Mouse (Mus musculus) ES-CJ7 (cell line): Measurements from ENCODE around the gene Des.

Experiments used
- DNase-seq: peaks from one replicate; pipeline ENCODE4 v3.0.0; 2011; ENCODE audit warnings: low read depth, low spot score

Gene Des

DNA sequence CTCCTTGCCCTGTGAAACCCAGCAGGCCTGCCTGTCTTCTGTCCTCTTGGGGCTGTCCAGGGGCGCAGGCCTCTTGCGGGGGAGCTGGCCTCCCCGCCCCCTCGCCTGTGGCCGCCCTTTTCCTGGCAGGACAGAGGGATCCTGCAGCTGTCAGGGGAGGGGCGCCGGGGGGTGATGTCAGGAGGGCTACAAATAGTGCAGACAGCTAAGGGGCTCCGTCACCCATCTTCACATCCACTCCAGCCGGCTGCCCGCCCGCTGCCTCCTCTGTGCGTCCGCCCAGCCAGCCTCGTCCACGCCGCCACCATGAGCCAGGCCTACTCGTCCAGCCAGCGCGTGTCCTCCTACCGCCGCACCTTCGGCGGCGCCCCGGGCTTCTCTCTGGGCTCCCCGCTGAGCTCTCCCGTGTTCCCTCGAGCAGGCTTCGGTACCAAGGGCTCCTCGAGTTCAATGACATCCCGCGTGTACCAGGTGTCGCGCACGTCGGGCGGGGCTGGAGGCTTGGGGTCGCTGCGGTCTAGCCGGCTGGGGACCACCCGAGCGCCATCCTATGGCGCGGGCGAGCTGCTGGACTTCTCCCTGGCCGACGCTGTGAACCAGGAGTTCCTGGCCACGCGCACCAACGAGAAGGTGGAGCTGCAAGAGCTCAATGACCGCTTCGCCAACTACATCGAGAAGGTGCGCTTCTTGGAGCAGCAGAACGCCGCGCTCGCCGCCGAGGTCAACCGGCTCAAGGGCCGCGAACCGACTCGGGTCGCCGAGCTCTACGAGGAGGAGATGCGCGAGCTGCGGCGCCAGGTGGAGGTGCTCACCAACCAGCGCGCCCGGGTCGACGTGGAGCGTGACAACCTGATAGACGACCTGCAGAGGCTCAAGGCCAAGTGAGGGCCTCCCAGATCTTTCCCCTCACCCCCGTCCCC, at the start of gene Des:
Gene Des (plus strand): TSS at position 218 of the 920 bp plus-strand sequence.
- DNase-seq = peak; percentile 41

DNA sequence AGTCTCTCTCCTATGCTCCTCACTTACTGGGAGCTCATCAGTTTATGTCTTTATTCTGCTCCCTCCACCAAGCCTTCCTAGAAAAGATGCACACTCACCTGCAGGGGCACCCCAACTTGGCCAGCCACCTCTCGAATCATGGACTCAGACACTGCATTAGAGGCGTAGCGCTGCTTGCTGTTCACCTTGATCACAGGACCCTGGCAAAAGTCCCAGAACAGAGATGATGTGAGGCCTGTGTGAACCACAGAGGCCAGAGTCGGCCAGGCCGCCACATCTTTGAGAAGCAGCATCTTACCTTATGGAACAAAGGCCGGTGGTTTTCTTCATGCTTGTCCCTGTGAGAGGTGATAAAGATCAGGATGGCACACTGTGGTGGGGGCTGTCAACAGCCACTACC, 48.4 kb upstream of the Des start:
- DNase-seq = no peak

DNA sequence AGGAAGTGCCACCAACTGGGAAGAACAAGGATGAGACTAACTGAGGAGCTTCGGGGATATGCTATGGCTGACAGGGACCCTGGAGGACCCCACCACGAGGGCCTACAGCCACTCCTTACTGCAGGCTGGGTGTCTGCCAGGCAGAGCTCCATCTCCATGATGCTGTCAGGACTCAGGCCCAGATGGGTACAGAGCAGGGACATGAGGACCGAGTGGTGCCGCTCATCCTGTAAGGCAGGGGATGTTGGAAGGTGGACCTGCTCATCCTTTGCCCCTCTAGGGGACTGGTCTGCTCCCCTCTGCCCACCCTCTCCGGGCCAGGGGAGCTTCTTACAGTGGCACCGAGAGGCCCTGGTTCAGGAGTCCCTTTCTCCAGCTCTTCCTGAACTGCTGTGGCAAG, 45.1 kb upstream of the Des start:
- no peak for DNase-seq

DNA sequence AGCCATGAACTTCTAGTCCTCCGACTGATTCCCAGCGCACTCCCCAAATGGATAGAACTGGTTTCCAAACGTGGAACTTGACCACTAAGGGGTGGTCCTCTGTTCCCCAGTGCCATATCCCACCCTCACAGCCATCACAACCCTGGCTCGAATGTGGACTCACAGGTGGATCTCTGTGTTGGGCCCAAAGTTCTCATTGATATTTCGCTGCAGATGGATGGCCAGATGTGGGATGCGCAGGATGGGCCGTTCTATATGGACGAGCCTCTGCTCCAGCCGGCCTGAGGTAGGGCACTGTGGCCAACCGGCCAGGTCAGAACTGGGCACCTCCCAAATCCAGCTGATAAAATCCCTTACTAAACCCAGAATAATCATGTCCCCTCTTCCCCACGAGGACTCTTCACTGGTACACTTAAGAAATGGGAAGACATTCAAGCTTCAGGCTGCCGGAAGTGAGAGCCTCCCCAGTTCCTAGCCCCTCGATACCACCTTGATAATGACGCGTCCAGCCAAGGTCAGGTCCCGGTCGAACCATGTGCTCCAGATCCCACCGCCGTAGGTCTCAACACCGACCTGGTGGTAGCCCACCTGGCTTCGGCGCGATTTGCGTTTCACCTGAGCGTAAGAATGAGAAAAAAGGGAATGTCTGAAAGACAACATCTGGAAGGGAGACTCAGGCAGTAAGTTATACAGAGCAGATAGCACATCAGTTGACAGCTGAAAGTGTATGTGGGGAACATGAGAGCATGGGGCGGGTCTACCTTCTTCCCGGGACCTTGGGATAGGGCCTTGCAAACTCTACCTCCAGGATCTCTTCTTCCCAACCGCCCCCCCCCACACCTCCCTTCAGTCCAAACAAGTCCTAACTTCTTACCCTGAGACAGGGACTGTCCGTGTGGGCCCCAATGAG, 44.4 kb upstream of the Des start:
- DNase-seq = no peak

DNA sequence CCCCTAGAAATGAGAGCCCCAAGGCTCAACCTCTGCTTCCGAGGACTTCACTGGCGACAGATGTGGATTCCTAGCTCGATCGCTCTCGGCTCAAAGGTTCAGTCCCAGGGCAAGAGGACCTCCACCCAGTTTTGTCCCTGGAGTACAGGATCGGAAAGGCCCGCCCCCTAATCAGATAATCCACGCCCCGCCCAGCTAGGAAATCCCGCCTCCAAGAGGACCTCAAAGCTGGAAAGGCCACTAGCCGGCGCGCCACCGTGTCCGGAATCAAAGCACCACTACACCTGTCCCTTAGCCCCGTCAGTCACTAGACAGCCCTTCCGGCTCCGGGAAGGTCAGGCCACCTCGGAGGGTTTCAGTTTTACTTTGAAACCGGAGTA, 43.3 kb upstream of the Des start:
- peak; percentile 93 for DNase-seq

DNA sequence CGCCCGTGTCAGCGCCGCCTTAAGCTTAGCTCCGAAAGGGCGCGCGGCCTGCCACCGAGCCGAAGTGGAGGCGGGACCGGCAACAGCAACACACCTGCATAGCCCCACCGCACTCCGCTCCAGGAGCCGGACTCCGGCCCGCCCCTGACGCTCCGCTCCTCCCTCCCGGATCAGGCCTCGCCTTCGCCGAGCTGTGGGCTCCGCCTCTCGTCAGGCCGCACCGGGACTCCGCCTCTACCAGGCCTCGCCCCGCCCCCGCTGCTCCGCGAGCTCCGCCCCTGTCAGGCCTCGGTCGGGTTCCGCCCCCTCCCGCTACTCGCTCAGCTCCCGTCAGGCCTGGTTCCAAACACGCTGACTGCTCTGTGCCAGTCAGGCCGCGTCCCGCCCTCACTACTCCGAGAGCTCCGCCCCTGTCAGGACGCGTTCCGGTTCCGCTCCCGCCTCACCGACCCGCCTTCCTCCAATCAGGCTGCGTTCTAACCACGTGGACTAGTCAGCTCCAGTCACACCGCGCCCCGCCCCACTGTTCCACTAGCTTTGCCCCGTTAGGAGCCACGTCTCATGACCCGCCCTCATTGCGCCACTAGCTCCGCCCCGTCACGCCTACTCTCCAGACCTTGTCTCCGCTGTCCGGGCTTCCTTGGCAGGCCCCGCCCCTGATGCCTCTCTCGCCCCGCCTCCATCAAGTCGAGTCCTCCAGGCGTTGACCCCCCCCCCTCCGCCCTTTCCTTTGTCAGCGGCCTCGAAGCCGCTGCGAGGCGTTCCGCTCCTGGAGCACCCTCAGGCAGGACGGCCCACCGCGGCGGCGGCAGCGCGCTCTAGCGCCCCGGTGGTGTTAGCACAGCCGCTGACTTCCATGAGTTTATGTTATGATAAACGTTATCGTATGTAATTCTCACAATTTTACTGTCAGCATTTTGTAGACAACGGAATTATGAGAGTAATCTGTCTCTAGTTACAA, 42.6 kb upstream of the Des start, which contains the start of gene Dnpep:
Gene Dnpep (minus strand): TSS at position 750 of the 961 bp plus-strand sequence.
- peak; percentile 100 for DNase-seq

DNA sequence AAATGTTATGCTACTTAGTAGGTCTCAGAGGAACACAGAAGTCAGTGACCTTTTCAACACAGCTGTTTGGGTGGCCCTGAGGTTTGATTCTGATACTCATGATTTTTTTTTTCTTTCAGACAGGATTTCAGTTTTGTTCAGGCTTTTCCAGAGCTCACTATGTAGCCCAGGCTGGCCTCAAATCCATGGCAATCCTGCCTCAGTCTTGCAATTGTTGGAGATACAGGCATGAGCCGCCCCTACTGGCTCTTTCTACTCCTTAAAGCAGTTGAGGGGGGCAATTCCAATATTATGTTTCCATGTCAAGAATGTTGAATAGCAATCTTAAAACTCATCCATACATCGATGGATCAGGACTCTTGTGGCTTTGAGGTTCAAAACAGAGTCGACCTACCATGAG, 41.8 kb upstream of the Des start:
- DNase-seq = no peak

DNA sequence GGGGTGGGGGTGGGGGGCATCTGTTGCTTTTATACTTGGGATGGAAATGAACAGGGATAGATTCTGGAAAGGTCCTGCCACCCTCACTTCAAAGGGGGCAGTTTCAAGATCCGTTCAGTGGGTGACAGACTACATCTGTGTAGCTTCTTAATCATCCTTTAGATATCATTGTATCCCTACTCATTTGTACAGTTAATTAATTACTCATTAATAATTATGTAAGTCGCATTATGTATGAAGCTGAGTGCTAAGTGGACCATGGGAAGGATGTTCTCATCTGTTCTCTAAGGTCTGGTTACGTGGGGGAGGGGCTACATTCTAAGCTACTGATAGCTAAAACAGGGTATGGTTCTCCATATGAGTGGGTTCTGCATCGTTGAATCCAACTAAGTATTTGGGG, 41.4 kb upstream of the Des start:
- no peak for DNase-seq

DNA sequence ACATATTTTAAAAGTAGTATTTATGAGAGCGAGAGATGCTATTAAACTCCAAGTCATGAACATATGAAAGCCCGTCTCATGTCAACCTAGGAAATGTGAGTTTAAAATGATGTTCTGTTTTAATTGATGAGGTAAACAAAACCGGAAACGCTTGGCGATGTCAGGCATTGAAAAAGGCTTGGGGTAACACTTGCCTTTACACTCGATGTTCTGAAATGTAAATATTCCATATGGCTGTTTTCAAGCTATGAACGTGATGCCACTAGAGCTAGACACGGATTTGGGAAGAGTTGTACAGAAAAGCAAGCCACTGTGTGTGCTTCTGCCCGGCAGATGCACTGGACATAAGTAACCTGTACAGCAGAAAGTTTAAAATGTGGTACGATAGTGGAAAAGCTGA, 41.0 kb upstream of the Des start:
- no peak for DNase-seq

DNA sequence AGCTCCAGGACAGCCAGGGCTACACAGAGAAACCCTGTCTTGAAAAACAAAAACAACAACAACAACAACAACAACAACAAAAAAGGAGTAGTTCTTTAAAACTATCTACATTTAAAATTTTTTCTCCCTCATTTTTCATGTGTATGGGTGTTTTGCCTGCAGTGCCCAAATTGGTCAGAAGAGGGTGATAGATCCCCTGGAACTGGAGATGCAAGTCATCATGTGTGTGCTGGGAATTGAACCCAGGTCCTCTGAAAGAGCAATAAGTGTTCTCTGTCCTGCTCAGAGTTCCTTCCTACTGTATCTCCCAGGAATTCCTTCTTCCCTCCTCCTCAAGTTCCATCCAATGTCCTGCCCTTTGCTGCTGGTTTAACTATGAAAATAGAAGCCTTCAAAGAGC, 32.7 kb upstream of the Des start:
- DNase-seq = peak; percentile 47

DNA sequence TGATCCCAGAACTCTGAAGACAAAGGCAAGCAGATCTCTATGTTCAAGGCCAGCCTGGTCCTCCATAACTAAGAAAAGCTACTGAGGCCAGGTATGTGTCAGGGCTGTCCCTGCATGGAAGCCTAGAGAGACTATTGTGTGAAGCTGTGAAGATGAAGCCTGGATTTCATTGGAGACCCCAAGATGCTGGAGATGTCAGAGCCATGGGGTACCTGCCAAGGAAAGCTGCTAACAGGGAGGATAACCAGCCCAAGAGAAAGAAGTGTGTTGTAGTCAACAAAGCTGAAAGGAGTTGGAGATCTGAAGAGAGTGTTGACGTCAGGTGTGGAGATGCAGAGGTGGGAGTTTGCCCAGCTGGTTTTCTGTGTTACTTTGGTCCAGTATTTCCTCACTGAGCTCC, 28.9 kb upstream of the Des start:
- DNase-seq = no peak

DNA sequence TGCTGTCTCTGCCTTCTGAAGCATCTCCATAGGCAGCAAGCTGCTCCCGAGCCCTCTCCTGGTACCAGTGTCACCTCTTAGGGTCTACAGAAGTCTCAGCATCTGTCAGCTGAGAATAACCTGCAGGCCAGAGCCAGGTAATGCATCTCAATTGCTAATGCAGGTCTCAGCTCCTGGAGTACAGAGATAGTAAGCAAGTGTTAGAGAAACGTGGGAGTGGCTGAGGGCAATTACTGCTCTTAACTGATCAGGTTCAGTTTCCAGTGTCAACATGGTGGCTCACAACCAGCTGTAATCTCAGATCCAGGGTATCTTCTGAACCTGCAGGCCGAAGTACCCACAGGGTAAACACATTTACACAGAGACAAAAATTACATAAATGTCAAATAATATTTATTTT, 23.7 kb upstream of the Des start:
- DNase-seq = peak; percentile 46

DNA sequence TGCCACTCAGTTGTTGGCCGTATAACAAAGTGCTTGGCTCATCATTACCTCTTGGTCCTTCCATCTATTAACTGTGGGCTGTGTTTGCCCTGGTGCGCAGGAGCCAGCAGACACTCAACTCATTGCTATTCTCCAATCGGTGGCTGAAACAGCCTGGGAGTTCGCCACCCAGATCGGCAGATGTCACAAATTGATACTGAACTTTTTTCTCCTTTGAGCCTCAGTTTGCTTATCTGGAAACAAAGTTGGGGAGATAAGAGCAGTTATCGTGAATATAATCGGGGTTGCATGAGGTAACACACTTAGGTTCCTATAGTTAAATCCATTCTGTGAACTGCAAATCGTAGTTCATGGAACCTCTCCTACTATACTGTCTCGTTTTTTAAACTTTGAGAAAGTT, 23.0 kb upstream of the Des start:
- DNase-seq = no peak

DNA sequence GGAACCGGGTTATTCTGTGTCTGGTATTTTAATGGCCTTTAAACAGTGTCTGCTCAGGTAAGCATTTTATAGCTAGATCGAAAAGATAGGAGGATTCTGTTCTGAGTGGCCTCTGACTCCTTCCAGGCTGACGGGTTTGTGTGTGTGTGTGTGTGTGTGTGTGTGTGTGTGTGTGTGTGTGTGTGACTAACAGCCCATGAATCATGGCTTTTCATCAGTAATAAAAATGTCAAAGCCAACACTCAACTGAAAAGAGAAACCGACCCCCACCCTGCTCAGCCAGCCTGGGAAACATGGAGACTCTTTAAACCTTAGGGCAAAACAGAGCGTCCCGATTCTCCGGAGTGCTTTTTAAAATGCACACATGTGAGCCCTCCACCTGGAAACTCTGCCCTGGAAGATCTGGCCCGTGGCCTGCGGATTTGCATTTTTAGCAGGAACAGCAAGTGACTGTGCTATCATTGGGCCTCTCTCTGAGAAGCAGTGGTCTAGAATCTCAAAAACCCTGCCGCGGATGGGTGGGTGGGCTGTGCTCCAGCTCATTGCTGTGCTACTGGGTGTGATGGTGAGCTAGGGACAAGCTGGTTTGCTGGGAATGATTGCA, 21.9 kb upstream of the Des start:
- DNase-seq = no peak

DNA sequence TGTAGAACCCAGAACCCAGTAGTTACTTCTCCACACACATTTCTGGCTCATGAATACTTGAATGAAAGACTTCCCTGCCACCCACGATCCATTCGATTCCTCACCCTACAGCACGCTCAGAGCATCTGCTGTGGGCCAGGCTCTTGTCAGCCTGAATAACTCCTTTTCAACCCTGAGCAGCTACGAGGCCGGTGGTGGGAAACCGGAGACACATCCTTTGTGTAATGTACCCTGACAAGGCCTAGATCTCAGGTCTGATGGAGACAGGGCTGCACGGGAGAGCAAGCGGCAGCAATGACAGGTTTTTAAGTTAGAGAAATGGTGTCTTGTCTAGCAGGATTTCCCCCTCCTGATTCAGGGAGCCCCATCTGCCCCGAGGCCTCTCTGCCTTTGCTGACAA, 20.8 kb upstream of the Des start:
- DNase-seq = no peak

DNA sequence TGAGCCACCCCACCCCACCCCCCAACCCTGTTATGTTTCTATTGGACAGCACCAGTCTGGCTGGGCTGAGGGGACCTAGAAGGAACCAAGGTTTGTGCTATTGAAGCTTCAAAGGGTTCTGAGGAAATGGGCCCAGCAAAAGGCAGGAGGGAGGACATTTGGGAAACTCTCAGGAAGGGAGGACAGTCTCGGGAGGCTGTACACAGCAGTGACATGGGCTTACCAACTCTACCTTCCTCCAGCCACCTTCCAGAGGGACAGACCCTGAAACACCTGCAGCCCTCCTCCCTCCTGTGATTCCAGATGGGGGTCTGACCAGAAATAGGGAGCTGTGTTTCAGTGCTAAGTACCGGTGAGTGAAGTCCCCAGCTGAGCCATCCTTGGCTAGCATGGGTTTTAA, 19.6 kb upstream of the Des start:
- DNase-seq = no peak

DNA sequence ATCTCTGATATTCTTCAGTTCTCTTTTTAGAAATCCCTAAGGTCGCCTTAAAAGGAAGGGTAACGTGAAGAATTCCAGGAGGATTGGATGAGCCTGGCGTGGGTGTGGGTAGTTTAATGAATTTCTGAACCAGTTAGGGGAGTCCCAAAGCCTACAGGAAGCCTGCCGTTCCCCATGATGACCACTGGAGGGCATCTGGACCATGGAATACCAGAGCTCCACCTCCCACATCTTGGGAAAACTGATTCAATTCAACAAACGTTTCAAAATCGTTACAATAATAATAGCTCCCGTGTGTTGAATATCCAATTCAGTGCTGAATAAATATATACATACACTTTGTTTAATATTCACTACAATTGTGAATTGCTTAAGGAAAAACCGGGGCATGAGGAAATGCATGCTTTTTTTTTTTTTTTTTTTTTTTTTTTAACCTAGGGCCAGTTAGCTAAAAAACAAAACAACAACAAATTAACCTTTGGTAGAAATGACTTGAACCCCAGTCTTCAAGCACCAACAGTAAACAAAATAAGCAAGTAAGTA, 17.2 kb upstream of the Des start:
- peak; percentile 87 for DNase-seq

DNA sequence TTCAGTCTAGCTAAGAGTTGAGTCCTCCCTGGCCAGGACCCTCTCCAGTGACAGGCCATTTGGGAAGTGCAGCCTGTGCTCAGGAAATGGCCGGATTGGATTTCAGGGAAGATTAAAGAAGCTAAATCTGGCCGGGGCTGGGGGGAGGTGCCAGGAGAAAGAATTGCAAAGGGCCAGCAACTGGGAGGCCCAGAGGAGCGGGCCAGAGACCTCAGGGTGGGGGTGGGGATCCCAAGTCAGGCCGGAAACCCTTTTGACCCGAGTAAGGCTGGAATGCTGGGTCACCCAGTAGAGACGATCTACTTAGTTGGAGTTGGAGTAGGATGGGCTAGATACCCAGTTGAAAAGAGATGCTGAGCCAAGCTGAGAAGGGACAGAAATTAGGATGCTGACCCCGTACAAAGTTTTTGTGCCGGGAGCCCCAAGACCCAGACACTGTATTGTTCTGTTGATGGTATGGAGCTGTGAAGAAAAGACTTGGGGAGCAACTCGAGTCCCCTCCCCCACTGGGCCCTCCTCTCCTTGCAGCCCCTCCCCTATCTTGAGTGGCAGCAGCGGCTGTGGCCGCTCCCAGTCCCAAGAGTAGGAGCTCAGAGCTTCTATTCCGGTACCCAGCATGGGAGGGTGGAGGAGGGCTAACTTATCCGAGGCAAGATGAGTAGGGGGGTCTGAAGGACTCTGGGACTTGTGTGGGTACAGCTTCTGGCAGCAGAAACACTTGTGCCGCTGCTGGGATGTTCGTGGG, 15.7 kb upstream of the Des start:
- peak; percentile 90 for DNase-seq

DNA sequence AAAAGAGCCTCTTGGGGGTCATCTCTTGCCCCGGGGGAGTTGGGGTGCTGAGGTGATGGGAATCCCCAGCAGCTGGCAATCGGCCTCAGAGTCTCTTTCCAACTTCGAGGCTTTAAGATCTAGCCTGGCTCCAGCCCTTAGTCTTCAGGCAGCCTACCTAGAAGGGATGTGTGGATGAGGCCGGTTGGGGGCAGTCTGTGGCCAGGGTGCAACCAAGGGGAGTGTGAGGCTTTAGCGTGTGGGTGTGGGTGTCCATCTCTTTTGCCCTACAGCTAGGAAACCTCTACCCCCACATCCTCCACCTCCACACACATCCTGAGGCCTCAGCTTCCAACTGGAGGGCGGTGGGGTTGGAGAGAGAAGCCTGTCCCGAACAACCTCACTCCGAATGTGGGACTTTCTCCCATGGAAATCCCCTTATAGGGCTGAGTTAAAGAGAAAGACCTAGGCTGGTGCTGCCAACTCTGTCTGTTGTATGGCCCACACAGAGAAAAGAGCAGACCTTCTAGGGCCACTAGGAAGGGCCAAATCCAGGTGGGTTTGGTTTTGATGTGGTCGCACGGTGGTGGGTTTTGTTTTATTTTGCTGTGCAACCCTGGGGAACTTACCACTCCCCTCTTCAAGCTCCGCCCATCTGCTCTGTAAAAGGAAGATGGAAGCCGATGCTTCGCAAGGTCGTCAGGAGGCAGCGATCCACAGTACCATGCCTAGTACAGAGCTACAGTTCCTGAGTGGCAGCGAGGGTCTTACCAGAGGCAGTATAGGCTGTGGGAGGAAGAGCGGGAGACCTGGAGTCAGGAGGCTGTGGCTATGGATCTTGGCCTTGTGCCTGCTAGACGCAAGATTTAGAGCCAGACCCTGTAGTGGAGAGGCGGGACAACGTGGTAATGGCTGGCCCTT, 14.8 kb upstream of the Des start:
- peak; percentile 77 for DNase-seq
